Mouse (Mus musculus): Measurements from ENCODE around the gene Il31ra.

Gene Il31ra

GRCm38 (mm10) chr13:112569606-112570005 is 24.6 kb downstream of the Il31ra start:
- no peak for DNase-seq (ENCODE audit: extremely low read depth, low read depth, low spot score)

GRCm38 (mm10) chr13:112560554-112561138 is 33.5 kb downstream of the Il31ra start:
- DNase-seq (ENCODE audit: extremely low read depth, low read depth, low spot score): no peak

DNA sequence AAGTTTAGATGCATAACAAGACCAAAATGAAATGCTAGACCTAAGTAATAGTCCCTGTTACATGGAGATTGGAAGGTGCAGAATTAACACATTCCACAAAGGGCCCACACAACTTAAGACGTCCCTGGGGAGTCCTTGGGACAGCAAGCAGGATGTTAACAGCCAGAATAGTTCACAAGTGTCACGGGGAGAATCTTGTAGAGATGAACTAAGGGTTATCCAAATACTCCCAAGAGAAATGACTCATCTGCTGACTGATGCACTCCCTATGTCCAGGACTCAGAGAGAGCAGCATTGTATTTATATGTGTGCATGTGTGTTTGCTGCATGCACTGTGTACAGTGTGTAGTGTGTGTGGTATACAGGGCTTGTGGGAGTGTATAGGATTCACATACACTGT is 37.7 kb downstream of the Il31ra start:
- DNase-seq (ENCODE audit: extremely low read depth, low read depth, low spot score): no peak

DNA sequence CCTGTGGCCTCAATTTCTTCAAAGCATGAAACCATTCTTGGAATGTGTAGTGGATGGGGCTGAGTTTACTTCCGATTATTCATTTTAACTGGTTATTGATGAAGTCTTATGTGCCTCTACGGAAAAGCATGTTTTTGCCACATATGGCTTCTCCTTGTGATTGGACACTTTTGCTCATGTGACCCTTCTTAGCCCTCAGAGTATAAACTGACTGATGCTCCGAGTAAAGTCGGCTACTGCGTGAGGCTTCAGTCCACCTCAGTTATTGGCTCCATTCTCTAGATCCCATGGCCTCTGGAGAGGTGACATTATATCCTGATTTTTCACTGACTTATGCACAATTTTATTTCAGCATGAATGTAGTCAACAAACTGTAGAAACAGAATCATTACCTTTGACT is 40.9 kb downstream of the Il31ra start:
- no peak for DNase-seq (ENCODE audit: extremely low read depth, low read depth, low spot score)

DNA sequence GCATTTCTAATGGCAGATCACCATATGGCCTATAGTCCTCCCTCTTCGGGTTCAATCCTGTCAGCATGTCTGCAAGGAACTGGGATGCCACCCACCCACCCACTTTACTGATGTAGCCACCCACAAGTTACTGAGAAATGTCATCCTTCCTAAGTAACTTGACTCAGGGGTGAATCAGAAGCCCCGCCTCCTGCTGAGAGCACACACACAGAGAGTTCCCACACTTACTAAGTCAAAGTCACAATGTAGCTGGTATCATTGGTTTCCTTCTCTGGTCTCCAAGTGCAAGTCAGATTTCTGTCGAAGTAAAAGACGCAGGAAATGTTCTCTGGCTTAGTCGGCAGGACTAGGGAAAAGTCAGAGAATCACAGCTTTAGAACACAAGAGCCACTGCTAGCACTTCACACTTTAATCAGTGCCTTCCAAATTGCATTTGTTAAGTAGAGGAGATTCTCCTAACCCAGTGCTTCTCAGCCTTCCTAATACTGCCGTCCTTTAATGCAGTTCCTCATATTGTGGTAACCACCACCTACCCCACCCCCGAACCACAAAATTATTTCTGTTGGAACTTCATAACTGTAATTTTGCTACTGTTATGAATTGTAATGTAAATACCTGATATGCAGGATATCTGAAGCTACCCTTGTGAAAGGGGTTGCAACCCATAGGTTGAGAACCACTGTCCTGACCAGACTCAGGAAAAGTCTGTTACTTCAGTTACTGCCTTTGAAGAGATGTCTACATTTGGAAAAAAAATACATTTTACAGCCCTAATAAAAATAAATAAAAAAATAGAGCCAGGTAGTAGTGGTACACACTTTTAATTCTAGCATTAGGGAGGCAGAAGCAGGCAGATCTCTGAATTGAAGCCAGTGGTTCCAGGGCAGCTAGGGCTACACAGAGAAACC is 42.3 kb downstream of the Il31ra start:
- DNase-seq (ENCODE audit: extremely low read depth, low read depth, low spot score): no peak

DNA sequence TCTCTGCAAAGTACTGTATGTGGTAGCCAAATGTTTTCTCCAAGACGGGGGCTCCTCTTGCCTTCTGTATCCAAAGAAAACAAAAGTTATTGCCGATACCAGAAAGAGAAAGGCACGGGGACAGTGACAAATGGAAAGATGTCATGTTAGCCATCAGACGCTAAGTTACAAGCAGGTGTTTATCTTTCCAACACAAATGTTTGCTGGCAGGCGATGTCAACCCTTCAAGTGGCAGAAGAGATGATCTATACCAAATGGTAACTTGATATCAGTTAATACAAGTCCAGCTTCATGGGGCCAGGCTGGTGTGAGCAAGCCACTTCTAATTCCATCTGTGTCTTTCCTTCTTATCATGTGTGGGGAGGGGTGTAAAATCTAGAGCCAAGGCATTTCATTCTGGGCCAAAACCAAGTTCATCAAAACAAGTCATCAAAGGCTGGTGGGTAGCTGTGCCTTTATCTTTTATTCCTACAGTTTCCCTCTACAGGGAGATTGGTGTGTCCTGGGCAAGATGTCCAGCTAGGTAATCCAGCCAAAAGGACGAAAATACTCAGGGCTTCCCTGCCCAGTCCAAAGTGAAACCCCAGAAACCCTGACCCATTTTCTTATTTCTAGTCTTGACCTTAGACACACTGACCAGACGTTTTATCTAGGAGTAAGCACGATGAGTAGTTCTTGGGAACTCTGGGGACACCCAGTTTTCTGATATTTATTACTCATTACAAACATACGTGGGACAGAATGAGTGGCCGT is 52.8 kb downstream of the Il31ra start:
- DNase-seq (ENCODE audit: extremely low read depth, low read depth, low spot score): no peak

GRCm38 (mm10) chr13:112540616-112541015 is 53.5 kb downstream of the Il31ra start:
- DNase-seq (ENCODE audit: extremely low read depth, low read depth, low spot score): no peak

- DNase-seq (ENCODE audit: extremely low read depth, low read depth, low spot score): no peak
These were observed 57.1 kb downstream of the Il31ra start for GRCm38 (mm10) chr13:112537065-112537464.

DNA sequence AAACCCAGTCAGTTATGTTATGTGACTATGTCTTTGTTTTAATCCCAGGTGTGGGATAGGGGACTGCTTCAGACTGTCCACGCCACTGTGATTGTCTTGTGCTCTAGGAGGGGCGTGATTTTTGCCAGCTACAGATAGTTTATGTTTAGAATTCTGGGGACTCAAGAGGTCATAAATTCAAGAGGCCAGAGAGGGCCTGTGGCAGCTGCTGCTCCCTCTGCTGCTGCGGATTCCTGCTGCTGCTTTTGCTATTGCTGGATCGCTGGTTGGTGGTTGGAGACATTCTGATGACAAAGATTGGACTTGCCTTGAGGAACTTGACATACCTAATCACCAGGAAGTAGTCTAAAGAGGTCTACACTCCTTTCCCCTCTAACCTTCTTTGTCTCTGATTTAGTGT is 57.5 kb downstream of the Il31ra start:
- DNase-seq (ENCODE audit: extremely low read depth, low read depth, low spot score): no peak

GRCm38 (mm10) chr13:112533556-112533955 is 60.6 kb downstream of the Il31ra start:
- no peak for DNase-seq (ENCODE audit: extremely low read depth, low read depth, low spot score)

- DNase-seq (ENCODE audit: extremely low read depth, low read depth, low spot score): no peak
These were observed 61.9 kb downstream of the Il31ra start for GRCm38 (mm10) chr13:112532235-112532634.

DNA sequence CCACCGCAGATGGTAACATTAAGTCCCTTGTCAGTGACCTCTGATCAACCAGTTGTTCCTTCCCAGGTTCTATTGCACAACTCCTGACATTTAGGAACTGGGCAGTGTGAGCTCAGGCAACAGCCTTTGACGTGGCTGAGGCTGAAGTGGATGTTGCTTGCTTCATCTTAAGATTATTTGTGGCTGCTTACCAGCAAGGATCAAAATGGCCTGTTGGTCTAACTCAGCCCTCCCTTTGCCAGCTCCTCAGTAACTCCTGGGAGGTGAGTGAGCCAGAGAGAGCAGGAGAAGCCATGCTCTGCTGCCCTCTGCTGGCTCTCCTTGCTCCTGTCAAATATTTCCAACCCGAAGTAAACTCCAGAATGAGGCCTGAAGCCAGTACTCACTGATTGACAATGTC is 64.3 kb downstream of the Il31ra start:
- peak; percentile 72 for DNase-seq (ENCODE audit: extremely low read depth, low read depth, low spot score)

DNA sequence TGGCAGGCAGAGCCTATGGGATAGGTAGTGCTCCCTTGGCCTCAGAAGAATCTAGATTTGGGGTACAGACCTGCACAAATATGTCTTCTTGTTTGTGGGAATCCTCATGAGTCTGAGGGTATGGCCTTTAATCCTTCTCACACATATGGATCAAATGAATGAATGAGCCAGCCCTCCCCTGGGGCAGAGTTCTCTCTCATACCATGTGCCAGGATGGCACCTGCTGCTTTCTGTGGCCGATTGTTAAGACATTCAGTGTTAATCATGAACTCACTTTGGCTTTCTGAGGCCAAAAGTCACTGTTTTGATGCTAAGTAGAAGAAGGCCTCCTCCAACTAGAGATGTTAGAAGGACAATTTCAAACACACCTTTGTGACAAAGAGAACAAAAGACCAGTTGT is 67.0 kb downstream of the Il31ra start:
- no peak for DNase-seq (ENCODE audit: extremely low read depth, low read depth, low spot score)

GRCm38 (mm10) chr13:112523346-112523970 is 70.7 kb downstream of the Il31ra start:
- no peak for DNase-seq (ENCODE audit: extremely low read depth, low read depth, low spot score)

GRCm38 (mm10) chr13:112522896-112523295 is 71.3 kb downstream of the Il31ra start:
- DNase-seq (ENCODE audit: extremely low read depth, low read depth, low spot score): no peak

GRCm38 (mm10) chr13:112522261-112522660 is 71.9 kb downstream of the Il31ra start:
- DNase-seq (ENCODE audit: extremely low read depth, low read depth, low spot score): no peak

GRCm38 (mm10) chr13:112514546-112514945 is 79.6 kb downstream of the Il31ra start:
- no peak for DNase-seq (ENCODE audit: extremely low read depth, low read depth, low spot score)

GRCm38 (mm10) chr13:112512824-112513223 is 81.3 kb downstream of the Il31ra start:
- no peak for DNase-seq (ENCODE audit: extremely low read depth, low read depth, low spot score)

DNA sequence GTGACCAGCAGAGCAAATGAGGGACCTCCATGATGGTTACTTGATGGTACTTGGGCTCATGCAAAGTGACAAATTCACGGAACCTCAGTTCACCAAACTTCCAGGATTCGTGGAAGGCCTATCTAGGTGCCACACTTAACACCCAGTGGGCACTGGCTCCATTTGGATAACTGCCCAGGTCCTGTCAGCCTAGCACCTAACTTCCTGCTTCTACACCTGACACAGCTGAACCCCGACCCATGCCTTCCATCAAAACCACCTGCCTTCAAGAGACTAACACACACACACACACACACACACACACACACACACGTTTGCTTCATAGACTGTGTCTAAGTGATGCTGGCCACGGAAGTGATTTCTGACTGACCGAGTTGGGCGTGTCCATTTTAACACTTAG is 82.3 kb downstream of the Il31ra start:
- DNase-seq (ENCODE audit: extremely low read depth, low read depth, low spot score): no peak

- no peak for DNase-seq (ENCODE audit: extremely low read depth, low read depth, low spot score)
These were observed 82.9 kb downstream of the Il31ra start for GRCm38 (mm10) chr13:112511261-112511660.
